Mouse (Mus musculus) limb, embryonic 14.5 days (tissue): ENCODE results near the gene B3gnt7. TPM values are rescaled to one million over a fixed set of nuclear protein-coding genes. Genes with fewer than 3 reads are reported as not detected.

Source experiments
- ATAC-seq: fragments of 200-750 bp; cut with Nextera tagmentation; 2 replicates; pipeline ENCODE4 v1.8.0; 2017; ENCODE audit warnings: low read depth, moderate number of reproducible peaks, moderate TSS enrichment; ENCODE audit not compliant: low FRiP score
- DNase-seq: peaks from one replicate; pipeline ENCODE4 v3.0.0-alpha.2; 2015; ENCODE audit warnings: low spot score
- H3K27ac ChIP-seq: fragments of 300-500 bp; sonication (generic); replicated peaks from 2 replicates; pipeline ENCODE4 v1.5.1; 2014; ENCODE audit warnings: low read depth, mild to moderate bottlenecking, low read length, moderate library complexity, mixed read lengths
- H3K27me3 ChIP-seq: fragments of 300-500 bp; sonication (generic); 2 replicates; pipeline ENCODE4 v1.6.1; 2014; ENCODE audit warnings: low read length, mixed read lengths; ENCODE audit not compliant: control insufficient read depth, insufficient read depth
- H3K36me3 ChIP-seq: fragments of 300-500 bp; sonication (generic); 2 replicates; pipeline ENCODE4 v1.6.1; 2014; ENCODE audit warnings: mild to moderate bottlenecking, low read length, moderate library complexity, mixed read lengths; ENCODE audit not compliant: control insufficient read depth, insufficient read depth
- H3K4me1 ChIP-seq: fragments of 300-500 bp; sonication (generic); 2 replicates; pipeline ENCODE4 v1.6.1; 2014; ENCODE audit warnings: antibody characterized with exemption, low read length, mixed read lengths; ENCODE audit not compliant: control insufficient read depth, insufficient read depth
- H3K4me2 ChIP-seq: fragments of 300-500 bp; sonication (generic); replicated peaks from 2 replicates; pipeline ENCODE4 v1.6.1; 2014; ENCODE audit warnings: low read depth, mild to moderate bottlenecking, low read length, moderate library complexity; ENCODE audit not compliant: severe bottlenecking
- H3K4me3 ChIP-seq: fragments of 300-500 bp; sonication (generic); replicated peaks from 2 replicates; pipeline ENCODE4 v1.5.1; 2014; ENCODE audit warnings: low read length
- H3K9ac ChIP-seq: fragments of 300-500 bp; sonication (generic); 2 replicates; pipeline ENCODE4 v1.6.1; 2014; ENCODE audit warnings: mild to moderate bottlenecking, low read depth, low read length, moderate library complexity; ENCODE audit not compliant: severe bottlenecking
- H3K9me3 ChIP-seq: fragments of 300-500 bp; sonication (generic); 2 replicates; pipeline ENCODE4 v1.6.1; 2016; ENCODE audit warnings: low read length; ENCODE audit not compliant: control insufficient read depth
- POLR2A ChIP-seq: fragments of 200-500 bp; IDR thresholded peaks from 2 replicates; pipeline ENCODE4 v1.8.0; 2012; ENCODE audit warnings: inconsistent platforms, mild to moderate bottlenecking, moderate library complexity, borderline replicate concordance; ENCODE audit not compliant: insufficient read depth, insufficient read length; ENCODE audit errors: extremely low read depth
- WGBS: fragments of 180-500 bp; shearing (Covaris S2); extraction: QIAGEN DNeasy Blood & Tissue Kit; methylation state at CpG from one replicate; pipeline ENCODE4 v1.1.7; 2014; 5-methylcytosine and 5-hydroxymethylcytosine counted together
- microRNA-seq: library from miRNA; unstranded; fragments of <30 nt; microRNA quantifications from one replicate; pipeline ENCODE4, GENCODE M21; 2016
- polyA plus RNA-seq, 2 experiments: library from polyadenylated mRNA; depleted of rRNA in 1 of 2; stranded (reverse) in 1 of 2; unstranded in 1 of 2; fragments of >200 nt; fragmentation: Nextera tagmentation in 1 of 2; extraction: Ambion mirVana in 1 of 2; gene quantifications; 2 replicates each; pipeline versions ENCODE4 v1.2.1 to v1.2.3; 2012 to 2014

Gene B3gnt7
- polyA plus RNA-seq, 2 experiments, result 7.7 to 9.7 TPM

- TF ChIP-seq POLR2A, result no peak
- H3K27me3 ChIP-seq, result no peaks in the 10 kb centered on the region
- H3K36me3 ChIP-seq, result peaks cover 66% of the 10 kb centered on the region
- no peaks in the 10 kb centered on the region for H3K4me1 ChIP-seq
- no peak overlapping the region for H3K27ac ChIP-seq
- ATAC-seq (no peak), DNase-seq (no peak)
- WGBS, result 71% methylated on average over 1 of the region's 1 CpGs
- H3K9me3 ChIP-seq, result no peaks in the 10 kb centered on the region
- no peak overlapping the region for H3K9ac ChIP-seq
- H3K4me3 ChIP-seq, result no peak overlapping the region
- no peak overlapping the region for H3K4me2 ChIP-seq
These were observed 45.5 kb downstream of the B3gnt7 start for GRCm38 (mm10) chr1:86348083-86348482.

DNA sequence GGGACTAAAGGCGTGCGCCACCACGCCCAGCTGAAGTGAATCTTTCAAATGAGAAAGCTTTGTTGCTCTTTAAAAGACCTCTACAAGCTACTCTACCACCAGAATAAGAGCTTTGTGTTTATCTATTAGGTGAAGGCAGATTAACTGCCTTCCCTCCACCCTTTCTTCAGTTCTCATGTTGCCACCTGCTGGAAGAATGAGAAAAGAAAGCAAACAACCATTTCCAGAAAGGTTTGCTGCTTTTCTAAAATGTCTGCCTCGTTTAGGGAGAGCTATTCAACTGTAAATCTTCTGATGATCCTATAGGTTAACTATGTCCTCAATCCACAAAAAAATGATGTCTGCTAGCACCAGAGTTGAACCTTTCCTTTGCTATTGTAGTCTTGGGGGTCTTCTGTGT lies 46.2 kb downstream of the B3gnt7 start:
- H3K36me3 ChIP-seq, result peaks cover 73% of the 10 kb centered on the region
- WGBS, result 83% methylated on average over 4 of the region's 4 CpGs
- DNase-seq (no peak), ATAC-seq (no peak)
- no peak overlapping the region for H3K4me2 ChIP-seq
- H3K4me3 ChIP-seq, result no peak overlapping the region
- TF ChIP-seq POLR2A, result no peak
- no peaks in the 10 kb centered on the region for H3K27me3 ChIP-seq
- H3K9me3 ChIP-seq, result no peaks in the 10 kb centered on the region
- H3K27ac ChIP-seq, result no peak overlapping the region
- H3K9ac ChIP-seq, result no peak overlapping the region
- H3K4me1 ChIP-seq, result no peaks in the 10 kb centered on the region

GRCm38 (mm10) chr1:86349201-86349600 lies 46.6 kb downstream of the B3gnt7 start:
- no peak for ATAC-seq
- no peak for DNase-seq
- no peak overlapping the region for H3K4me3 ChIP-seq
- H3K36me3 ChIP-seq, result peaks cover 77% of the 10 kb centered on the region
- TF ChIP-seq POLR2A, result no peak
- H3K4me2 ChIP-seq, result no peak overlapping the region
- WGBS, result 93% methylated on average over 3 of the region's 3 CpGs
- no peaks in the 10 kb centered on the region for H3K27me3 ChIP-seq
- H3K4me1 ChIP-seq, result no peaks in the 10 kb centered on the region
- no peaks in the 10 kb centered on the region for H3K9me3 ChIP-seq
- H3K27ac ChIP-seq, result no peak overlapping the region
- H3K9ac ChIP-seq, result no peak overlapping the region

DNA sequence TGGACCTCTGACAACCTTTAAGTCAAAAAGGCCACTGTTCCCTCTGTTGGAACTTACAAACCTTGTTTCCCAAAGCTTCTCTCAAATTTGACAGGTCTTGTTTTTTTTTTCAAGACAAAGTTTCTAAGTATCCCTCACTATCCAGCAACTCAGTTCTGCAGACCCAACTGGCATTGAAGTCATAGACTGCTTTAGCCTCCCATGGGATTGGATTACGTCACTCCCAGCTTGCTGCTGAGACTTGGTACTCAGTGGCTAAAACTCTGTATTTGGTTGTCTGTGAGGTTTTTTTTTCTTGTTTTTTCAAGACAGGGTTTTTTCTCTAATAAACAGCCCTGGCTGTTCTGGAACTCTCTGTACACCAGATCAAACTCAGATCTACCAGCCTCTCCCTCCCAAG lies 47.1 kb downstream of the B3gnt7 start:
- ATAC-seq, result no peak
- Histone ChIP-seq H3K4me2 (no peak overlapping the region), H3K9me3 (no peaks in the 10 kb centered on the region), H3K36me3 (peaks cover 82% of the 10 kb centered on the region), H3K9ac (no peak overlapping the region), H3K27ac (no peak overlapping the region), H3K27me3 (no peaks in the 10 kb centered on the region), H3K4me1 (no peaks in the 10 kb centered on the region), H3K4me3 (no peak overlapping the region)
- TF ChIP-seq POLR2A, result no peak
- 85% methylated on average over 1 of the region's 1 CpGs for WGBS
- no peak for DNase-seq

DNA sequence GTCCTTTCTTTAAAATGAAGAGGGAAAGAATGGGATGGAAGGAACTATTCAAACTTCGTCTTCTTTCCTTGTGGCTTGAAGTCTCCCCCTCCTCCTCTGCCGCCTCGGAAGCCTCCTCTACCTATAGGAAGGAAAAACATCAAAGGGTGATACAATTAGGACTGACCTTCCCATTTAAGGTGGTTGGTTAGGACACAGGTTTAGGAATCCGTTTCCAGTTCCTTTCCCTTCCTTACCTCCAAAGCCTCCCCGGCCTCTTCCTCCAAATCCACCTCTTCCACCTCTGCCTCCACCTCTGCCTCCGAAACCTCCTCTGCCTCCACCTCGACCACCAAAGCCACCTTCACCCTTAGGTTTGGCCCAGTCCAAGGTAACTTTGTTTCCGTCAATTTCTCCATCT lies 47.9 kb downstream of the B3gnt7 start:
- Histone ChIP-seq H3K36me3 (peaks cover 90% of the 10 kb centered on the region), H3K9me3 (no peaks in the 10 kb centered on the region), H3K27me3 (no peaks in the 10 kb centered on the region), H3K4me1 (no peaks in the 10 kb centered on the region), H3K4me2 (no peak overlapping the region), H3K9ac (no peak overlapping the region), H3K27ac (no peak overlapping the region), H3K4me3 (no peak overlapping the region)
- TF ChIP-seq POLR2A, result no peak
- WGBS, result 89% methylated on average over 8 of the region's 8 CpGs
- DNase-seq (no peak), ATAC-seq (no peak)

DNA sequence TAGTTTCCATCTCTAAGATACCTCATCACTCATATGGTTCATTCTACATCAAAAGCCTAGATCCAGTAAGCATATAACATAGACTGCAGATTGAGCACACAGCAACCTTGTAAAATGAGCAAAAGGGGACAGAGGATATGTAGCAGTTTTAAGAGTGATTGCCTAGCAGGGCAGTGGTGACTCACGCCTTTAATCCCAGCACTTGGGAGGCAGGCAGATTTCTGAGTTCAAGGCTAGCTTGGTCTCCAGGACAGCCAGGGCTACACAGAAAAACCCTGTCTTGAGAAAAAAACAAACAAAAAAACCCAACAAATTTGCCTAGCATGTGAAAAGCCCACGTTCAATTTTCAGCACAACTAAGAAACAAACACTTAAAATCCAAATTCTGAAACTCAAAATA lies 51.6 kb downstream of the B3gnt7 start:
- no peak overlapping the region for H3K4me3 ChIP-seq
- no peak overlapping the region for H3K9ac ChIP-seq
- no peak overlapping the region for H3K4me2 ChIP-seq
- no peak for ATAC-seq
- no peaks in the 10 kb centered on the region for H3K27me3 ChIP-seq
- 0 out of 2 replicates have a peak, but pooled peaks cover 3% of the 10 kb centered on the region for H3K4me1 ChIP-seq
- no peaks in the 10 kb centered on the region for H3K9me3 ChIP-seq
- H3K27ac ChIP-seq, result no peak overlapping the region
- H3K36me3 ChIP-seq, result peaks cover 83% of the 10 kb centered on the region
- 85% methylated on average over 2 of the region's 2 CpGs for WGBS
- DNase-seq, result no peak
- no peak for TF ChIP-seq POLR2A

Small RNA genes lying within 50 kb of the gene (microRNA-seq; reads per million reads assigned to microRNA genes)
- 231 reads per million, percentile 57 among the genes with 10 or more reads in this experiment for gene mmu-mir-3535

Other genes starting within 250 kb of the B3gnt7 start
- 73.2 and 79.2 TPM in 2 replicates for gene Psmd1, start 238.4 kb upstream of the B3gnt7 start, polyA plus RNA-seq (2012; rRNA removed)
- gene Psmd1, start 238.4 kb upstream of the B3gnt7 start, polyA plus RNA-seq (2014; fragmentation: Nextera tagmentation; extraction: Ambion mirVana), result 157 and 161 TPM in 2 replicates
- gene Htr2b, start 190.9 kb upstream of the B3gnt7 start, polyA plus RNA-seq (2012; rRNA removed), result 0.78 and 1.1 TPM in 2 replicates
- gene Htr2b, start 190.9 kb upstream of the B3gnt7 start, polyA plus RNA-seq (2014; fragmentation: Nextera tagmentation; extraction: Ambion mirVana), result 1.3 and 1.7 TPM in 2 replicates
- 0.36 and 0.89 TPM in 2 replicates for gene Gm21972, start 169.2 kb upstream of the B3gnt7 start, polyA plus RNA-seq (2012; rRNA removed)
- gene Gm21972, start 169.2 kb upstream of the B3gnt7 start, polyA plus RNA-seq (2014; fragmentation: Nextera tagmentation; extraction: Ambion mirVana), result 0.47 and 0.59 TPM in 2 replicates
- gene Armc9, start 148.1 kb upstream of the B3gnt7 start, polyA plus RNA-seq (2012; rRNA removed), result 16.5 and 17.0 TPM in 2 replicates
- 19.6 and 23.1 TPM in 2 replicates for gene Armc9, start 148.1 kb upstream of the B3gnt7 start, polyA plus RNA-seq (2014; fragmentation: Nextera tagmentation; extraction: Ambion mirVana)
- gene Ncl, start 56.6 kb downstream of the B3gnt7 start, polyA plus RNA-seq (2012; rRNA removed), result 63.5 and 201 TPM in 2 replicates
- 286 and 299 TPM in 2 replicates for gene Ncl, start 56.6 kb downstream of the B3gnt7 start, polyA plus RNA-seq (2014; fragmentation: Nextera tagmentation; extraction: Ambion mirVana)
- gene Nmur1, start 123.4 kb downstream of the B3gnt7 start, polyA plus RNA-seq (2012; rRNA removed), result 0.09 TPM in 1 of 2 replicates, not detected in the other
- 0.17 TPM in 1 of 2 replicates, not detected in the other for gene Nmur1, start 123.4 kb downstream of the B3gnt7 start, polyA plus RNA-seq (2014; fragmentation: Nextera tagmentation; extraction: Ambion mirVana)
- not detected in 2 replicates for gene Tex44, start 123.5 kb downstream of the B3gnt7 start, polyA plus RNA-seq (2012; rRNA removed)
- gene Tex44, start 123.5 kb downstream of the B3gnt7 start, polyA plus RNA-seq (2014; fragmentation: Nextera tagmentation; extraction: Ambion mirVana), result not detected in 2 replicates
- 1,648 and 3,055 TPM in 2 replicates for gene Ptma, start 223.9 kb downstream of the B3gnt7 start, polyA plus RNA-seq (2012; rRNA removed)
- gene Ptma, start 223.9 kb downstream of the B3gnt7 start, polyA plus RNA-seq (2014; fragmentation: Nextera tagmentation; extraction: Ambion mirVana), result 2,429 and 2,674 TPM in 2 replicates